Mouse (Mus musculus): ENCODE results near the gene Rnf113a1.

GRCm38 (mm10) chrX:37163115-37163514 is 27.9 kb upstream of the Rnf113a1 start:
- TF ChIP-seq CTCF (IDR thresholded peaks at IDR 0.05; ENCODE audit: insufficient read depth, low read length): no peak
- no peak for TF ChIP-seq POLR2A (IDR thresholded peaks at IDR 0.05; ENCODE audit: borderline replicate concordance, extremely low read depth, low read depth, low read length)
